Mouse (Mus musculus) MEL (cell line): ENCODE results near the gene Tapbpl. TPM values are rescaled to one million over a fixed set of nuclear protein-coding genes. Genes with fewer than 3 reads are reported as not detected.

ENCODE experiments used
- DNase-seq: peaks from one replicate; pipeline ENCODE4 v3.0.0; 2011; ENCODE audit warnings: low read depth, low spot score
- H3K27ac ChIP-seq: 2 replicates; pipeline ENCODE4 v1.5.1; 2012; ENCODE audit warnings: low read depth, mild to moderate bottlenecking, control low read depth, low read length, moderate library complexity; ENCODE audit not compliant: control insufficient read depth
- H3K27me3 ChIP-seq, 2 experiments: fragments of 150-350 bp in 1 of 2; sonication (generic) in 1 of 2; 2 replicates each; pipeline ENCODE4 v1.6.1; 2012; ENCODE audit warnings: low read length in 2 of 2, mild to moderate bottlenecking in 2 of 2, improper control_type of control experiment in 1 of 2, moderate library complexity in 1 of 2; ENCODE audit not compliant: insufficient read depth in 2 of 2, control insufficient read depth in 1 of 2
- H3K36me3 ChIP-seq, 2 experiments: 2 replicates each; pipeline ENCODE4 v1.6.1; 2012 to 2014; ENCODE audit warnings: low read length in 2 of 2, improper control_type of control experiment in 1 of 2, inconsistent platforms in 1 of 2, mild to moderate bottlenecking in 1 of 2; ENCODE audit not compliant: insufficient read depth in 2 of 2, control insufficient read depth in 1 of 2
- H3K4me1 ChIP-seq, 2 experiments: fragments of 150-350 bp in 1 of 2; sonication (generic) in 1 of 2; 2 replicates each; pipeline ENCODE4 v1.6.1; 2012; ENCODE audit warnings: low read length in 2 of 2, improper control_type of control experiment in 1 of 2, mild to moderate bottlenecking in 1 of 2; ENCODE audit not compliant: insufficient read depth in 2 of 2, control insufficient read depth in 1 of 2
- H3K4me3 ChIP-seq, 2 experiments: fragments of 150-350 bp in 1 of 2; sonication (generic) in 1 of 2; 2 replicates each; pipeline ENCODE4 v1.5.1; 2012; ENCODE audit warnings: low read depth in 2 of 2, low read length in 2 of 2, mild to moderate bottlenecking in 2 of 2, moderate library complexity in 2 of 2, control low read depth in 1 of 2, improper control_type of control experiment in 1 of 2; ENCODE audit not compliant: control insufficient read depth in 1 of 2, insufficient read depth in 1 of 2
- H3K79me2 ChIP-seq: 2 replicates; pipeline ENCODE4 v1.6.1; 2012; ENCODE audit warnings: mild to moderate bottlenecking, low read length, moderate library complexity; ENCODE audit not compliant: control insufficient read depth, poor library complexity, insufficient read depth
- H3K9ac ChIP-seq: 2 replicates; pipeline ENCODE4 v1.6.1; 2012; ENCODE audit warnings: low read depth, mild to moderate bottlenecking, control low read depth, low read length, moderate library complexity; ENCODE audit not compliant: control insufficient read depth, poor library complexity, severe bottlenecking
- H3K9me3 ChIP-seq: fragments of 150-350 bp; sonication (generic); replicated peaks from 2 replicates; pipeline ENCODE4 v1.6.1; 2012; ENCODE audit warnings: mild to moderate bottlenecking, low read length, improper control_type of control experiment, moderate library complexity; ENCODE audit not compliant: insufficient read depth
- BHLHE40 ChIP-seq: IDR thresholded peaks from 2 replicates; pipeline ENCODE4 v1.6.1; 2012; ENCODE audit warnings: low read depth, mild to moderate bottlenecking, inconsistent platforms, low read length, improper control_type of control experiment, borderline replicate concordance
- CHD1 ChIP-seq: IDR thresholded peaks from 2 replicates; pipeline ENCODE4 v1.6.1; 2012; ENCODE audit warnings: low read depth, mild to moderate bottlenecking, inconsistent platforms, low read length, improper control_type of control experiment
- CHD2 ChIP-seq: IDR thresholded peaks from 2 replicates; pipeline ENCODE4 v1.6.1; 2011; ENCODE audit warnings: low read length, improper control_type of control experiment
- E2F4 ChIP-seq: IDR thresholded peaks from 2 replicates; pipeline ENCODE4 v1.6.1; 2011; ENCODE audit warnings: low read depth, low read length, improper control_type of control experiment, borderline replicate concordance
- EP300 ChIP-seq, 2 experiments: IDR thresholded peaks; 2 replicates each; pipeline ENCODE4 v1.6.1; 2011; ENCODE audit warnings: improper control_type of control experiment in 2 of 2, low read length in 2 of 2, low read depth in 1 of 2, mild to moderate bottlenecking in 1 of 2
- GABPA ChIP-seq: IDR thresholded peaks from 2 replicates; pipeline ENCODE4 v1.6.1; 2012; ENCODE audit warnings: low read depth, mild to moderate bottlenecking, inconsistent platforms, low read length, improper control_type of control experiment, moderate library complexity
- GATA1 ChIP-seq: IDR thresholded peaks from 2 replicates; pipeline ENCODE4 v1.6.1; 2011; ENCODE audit warnings: low read depth, low read length, improper control_type of control experiment
- HCFC1 ChIP-seq: IDR thresholded peaks from 2 replicates; pipeline ENCODE4 v1.6.1; 2012; ENCODE audit warnings: low read depth, mild to moderate bottlenecking, inconsistent platforms, low read length, improper control_type of control experiment, moderate library complexity
- JUND ChIP-seq: IDR thresholded peaks from 2 replicates; pipeline ENCODE4 v1.6.1; 2011; ENCODE audit warnings: low read depth, mild to moderate bottlenecking, improper control_type of control experiment, low read length
- KAT2A ChIP-seq: conservative IDR thresholded peaks from 2 replicates; pipeline ENCODE4 v1.6.1; 2012; ENCODE audit warnings: low read depth, low read length, improper control_type of control experiment, inconsistent platforms
- MAFK ChIP-seq: IDR thresholded peaks from 2 replicates; pipeline ENCODE4 v1.6.1; 2011; ENCODE audit warnings: low read depth, mild to moderate bottlenecking, low read length, improper control_type of control experiment, borderline replicate concordance
- MAX ChIP-seq: IDR thresholded peaks from 2 replicates; pipeline ENCODE4 v1.6.1; 2011; ENCODE audit warnings: low read length, improper control_type of control experiment
- NRF1 ChIP-seq: IDR thresholded peaks from 2 replicates; pipeline ENCODE4 v1.6.1; 2014; ENCODE audit warnings: low read depth, mild to moderate bottlenecking, inconsistent platforms, low read length, improper control_type of control experiment, moderate library complexity; ENCODE audit not compliant: poor library complexity, insufficient read depth, severe bottlenecking
- POLR2AphosphoS2 ChIP-seq: IDR thresholded peaks from 2 replicates; pipeline ENCODE4 v1.6.1; 2011; ENCODE audit warnings: low read length, improper control_type of control experiment
- POLR2AphosphoS5 ChIP-seq: IDR thresholded peaks from 2 replicates; pipeline ENCODE4 v1.6.1; 2012; ENCODE audit warnings: low read depth, borderline replicate concordance, mild to moderate bottlenecking, inconsistent platforms, low read length, moderate library complexity, mixed read lengths
- RCOR1 ChIP-seq: IDR thresholded peaks from 2 replicates; pipeline ENCODE4 v1.6.1; 2012; ENCODE audit warnings: low read depth, mild to moderate bottlenecking, inconsistent platforms, low read length, improper control_type of control experiment
- SIN3A ChIP-seq: IDR thresholded peaks from 2 replicates; pipeline ENCODE4 v1.6.1; 2012; ENCODE audit warnings: low read length, improper control_type of control experiment, inconsistent platforms
- SMC3 ChIP-seq: IDR thresholded peaks from 2 replicates; pipeline ENCODE4 v1.6.1; 2011; ENCODE audit warnings: low read depth, low read length, improper control_type of control experiment
- TAL1 ChIP-seq: IDR thresholded peaks from 2 replicates; pipeline ENCODE4 v1.6.1; 2012; ENCODE audit warnings: mild to moderate bottlenecking, inconsistent platforms, low read length, moderate library complexity, mixed read lengths
- TCF12 ChIP-seq: IDR thresholded peaks from 2 replicates; pipeline ENCODE4 v1.6.1; 2014; ENCODE audit warnings: low read depth, mild to moderate bottlenecking, inconsistent platforms, low read length, improper control_type of control experiment, moderate library complexity
- UBTF ChIP-seq: IDR thresholded peaks from 2 replicates; pipeline ENCODE4 v1.6.1; 2012; ENCODE audit warnings: low read depth, mild to moderate bottlenecking, inconsistent platforms, low read length, improper control_type of control experiment, moderate library complexity, borderline replicate concordance; ENCODE audit not compliant: insufficient read depth
- USF1 ChIP-seq: IDR thresholded peaks from 2 replicates; pipeline ENCODE4 v1.6.1; 2014; ENCODE audit warnings: low read depth, mild to moderate bottlenecking, inconsistent platforms, low read length, improper control_type of control experiment, moderate library complexity
- USF2 ChIP-seq, 2 experiments: IDR thresholded peaks; 2 replicates each; pipeline ENCODE4 v1.6.1; 2011 to 2012; ENCODE audit warnings: improper control_type of control experiment in 2 of 2, low read length in 2 of 2, borderline replicate concordance in 1 of 2, inconsistent platforms in 1 of 2, low read depth in 1 of 2, mild to moderate bottlenecking in 1 of 2; ENCODE audit not compliant: insufficient read depth in 1 of 2
- ZKSCAN1 ChIP-seq: IDR thresholded peaks from 2 replicates; pipeline ENCODE4 v1.6.1; 2012; ENCODE audit warnings: low read depth, mild to moderate bottlenecking, inconsistent platforms, low read length, improper control_type of control experiment, moderate library complexity
- polyA plus RNA-seq, 2 experiments: library from polyadenylated mRNA; stranded (reverse) in 1 of 2; unstranded in 1 of 2; fragments of >175 nt in 1 of 2; fragments of >200 nt in 1 of 2; gene quantifications; 2 replicates each; pipeline versions ENCODE4 v1.2.1 to v1.2.4; 2012; ENCODE audit warnings: low replicate concordance in 2 of 2, low read depth in 1 of 2; ENCODE audit not compliant: insufficient read length in 2 of 2, insufficient read depth in 1 of 2, missing spikeins in 1 of 2
- total RNA-seq: library from RNA; depleted of rRNA; stranded (reverse); fragments of 300-350 nt; gene quantifications from 2 replicates; pipeline ENCODE4 v1.2.3, GENCODE M21; 2012

The Tapbpl gene
- total and polyA plus RNA-seq, 3 experiments: 2.5 to 5.2 TPM; not detected in 1

- no peaks in the 10 kb centered on the region for H3K27me3 ChIP-seq
- no peak for DNase-seq
- H3K4me1 ChIP-seq: peaks cover 2 to 8% of the 10 kb centered on the region in 2 experiments; a peak in 2 of 4 replicates
- no peaks in the 10 kb centered on the region for H3K9me3 ChIP-seq
- TF ChIP-seq TAL1 (no peak), POLR2AphosphoS2 (no peak), GATA1 (no peak), GABPA (no peak)
- no peak overlapping the region for H3K9ac ChIP-seq
- H3K27ac ChIP-seq: no peak overlapping the region
- H3K4me3 ChIP-seq: no peak overlapping the region
- no peaks in the 10 kb centered on the region for H3K79me2 ChIP-seq
- H3K36me3 ChIP-seq: peaks cover 0 to 8% of the 10 kb centered on the region in 2 experiments; a peak in 2 of 4 replicates
These were observed 9.5 kb downstream of the Tapbpl start for GRCm38 (mm10) chr6:125222146-125222545.

DNA sequence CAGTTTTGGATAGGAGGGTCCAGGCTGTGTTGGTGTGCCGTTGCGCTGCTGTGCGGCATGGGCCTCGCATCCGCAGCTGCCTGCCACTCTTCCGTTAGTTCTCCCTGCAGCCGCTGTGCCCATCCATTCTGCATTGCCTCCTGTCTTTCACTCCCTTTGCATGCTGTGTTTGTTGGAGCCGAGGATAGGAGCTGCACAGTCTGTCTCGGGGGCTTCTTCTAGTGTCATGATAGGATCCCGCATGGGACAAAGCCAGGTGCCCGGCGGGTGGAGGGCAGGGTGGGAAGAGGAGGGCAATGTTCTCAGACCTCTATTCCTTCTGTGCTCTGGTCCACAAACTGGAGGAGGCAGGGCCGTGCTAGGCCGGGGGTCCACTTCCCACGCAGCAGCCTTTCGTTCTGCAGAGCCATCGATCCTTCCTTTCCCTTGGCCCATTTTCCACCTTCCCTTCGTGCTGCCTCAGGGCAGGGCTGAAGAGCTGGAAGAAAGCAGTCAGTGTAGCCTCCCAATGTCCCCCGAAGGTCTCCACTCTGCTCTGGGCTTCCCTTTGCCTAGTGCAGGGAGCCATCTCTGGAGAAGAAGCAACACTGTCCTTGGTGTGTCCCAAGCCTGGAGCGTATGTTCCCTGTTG, 10.4 kb downstream of the Tapbpl start:
- DNase-seq: no peak
- Histone ChIP-seq H3K79me2 (no peaks in the 10 kb centered on the region), H3K4me1 (peaks cover 5 to 11% of the 10 kb centered on the region in 2 experiments), H3K4me3 (no peak overlapping the region), H3K27me3 (no peaks in the 10 kb centered on the region), H3K36me3 (peaks cover 0 to 12% of the 10 kb centered on the region in 2 experiments; a peak in 2 of 4 replicates), H3K9me3 (no peaks in the 10 kb centered on the region), H3K27ac (no peak overlapping the region), H3K9ac (no peak overlapping the region)
- TF ChIP-seq TAL1 (no peak), EP300 (IDR thresholded peaks at IDR 0.05; ENCODE audit: low read depth in 1 of 2, low read length in 2 of 2) (no peak), CHD2 (no peak), POLR2AphosphoS5 (no peak), MAFK (no peak), POLR2AphosphoS2 (no peak), CHD1 (no peak)

DNA sequence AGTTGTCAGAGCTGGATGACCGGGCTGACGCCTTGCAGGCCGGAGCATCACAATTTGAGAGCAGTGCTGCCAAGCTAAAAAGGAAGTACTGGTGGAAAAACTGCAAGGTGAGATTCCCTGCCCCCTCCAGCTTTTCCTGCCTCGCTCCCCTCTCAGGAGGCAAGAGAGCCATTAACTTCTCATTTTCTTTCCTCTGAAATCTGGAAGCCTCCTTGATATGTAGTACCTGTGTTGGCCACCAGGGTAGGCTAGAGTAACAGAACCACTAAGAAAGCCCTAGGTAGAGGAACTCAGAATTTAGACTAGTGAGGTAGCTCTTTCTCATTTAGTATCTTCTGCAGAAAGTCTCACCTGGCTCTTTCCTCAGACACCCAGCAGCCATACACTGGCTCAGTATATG, 12.7 kb downstream of the Tapbpl start:
- peaks cover 0 to 12% of the 10 kb centered on the region in 2 experiments; a peak in 2 of 4 replicates for H3K36me3 ChIP-seq
- no peaks in the 10 kb centered on the region; the same call in 1 of the 2 replicates for H3K79me2 ChIP-seq
- H3K4me1 ChIP-seq: peaks cover 7 to 11% of the 10 kb centered on the region in 2 experiments
- no peaks in the 10 kb centered on the region for H3K27me3 ChIP-seq
- DNase-seq: peak; percentile 91
- H3K9ac ChIP-seq: peak overlapping the region; percentile 8; the same call in 1 of the 2 replicates
- H3K27ac ChIP-seq: no peak overlapping the region
- no peaks in the 10 kb centered on the region for H3K9me3 ChIP-seq
- no peak overlapping the region for H3K4me3 ChIP-seq
- no peak for TF ChIP-seq RCOR1
- no peak for TF ChIP-seq JUND
- no peak for TF ChIP-seq NRF1
- TF ChIP-seq USF2 (IDR thresholded peaks at IDR 0.05; ENCODE audit: borderline replicate concordance in 1 of 2, insufficient read depth in 1 of 2, low read depth in 1 of 2, low read length in 2 of 2): no peak
- no peak for TF ChIP-seq MAX
- TF ChIP-seq HCFC1: no peak
- no peak for TF ChIP-seq MAFK
- TF ChIP-seq E2F4: no peak
- TF ChIP-seq ZKSCAN1: no peak
- TF ChIP-seq USF1: no peak
- no peak for TF ChIP-seq BHLHE40
- no peak for TF ChIP-seq POLR2AphosphoS5
- peak; percentile 41; the same call in 1 of the 2 replicates for TF ChIP-seq SIN3A
- no peak for TF ChIP-seq CHD1
- TF ChIP-seq SMC3: peak; percentile 78
- no peak for TF ChIP-seq TCF12
- no peak for TF ChIP-seq UBTF
- no peak for TF ChIP-seq TAL1
- no peak for TF ChIP-seq KAT2A
